Mouse (Mus musculus) kidney, postnatal 0 days (tissue): ENCODE measurements around the gene Rpl19. TPM values are rescaled to one million over a fixed set of nuclear protein-coding genes. Genes with fewer than 3 reads are reported as not detected.

ENCODE experiments used
- ATAC-seq: fragments of 200-750 bp; cut with Nextera tagmentation; replicated peaks from 2 replicates; pipeline ENCODE4 v1.8.0; 2017; ENCODE audit warnings: low read depth, moderate number of reproducible peaks, moderate TSS enrichment, moderate library complexity; ENCODE audit not compliant: low FRiP score
- DNase-seq: peaks from one replicate; pipeline ENCODE4 v3.0.0-alpha.2; 2016; ENCODE audit warnings: low spot score
- H3K27ac ChIP-seq: fragments of 300-500 bp; sonication (generic); 2 replicates; pipeline ENCODE4 v1.5.1; 2014; ENCODE audit warnings: mild to moderate bottlenecking
- H3K27me3 ChIP-seq: fragments of 300-500 bp; sonication (generic); 2 replicates; pipeline ENCODE4 v1.6.1; 2014; ENCODE audit warnings: low read length, mixed read lengths; ENCODE audit not compliant: insufficient read depth
- H3K36me3 ChIP-seq: fragments of 300-500 bp; sonication (generic); 2 replicates; pipeline ENCODE4 v1.6.1; 2014; ENCODE audit warnings: low read length, mixed read lengths; ENCODE audit not compliant: insufficient read depth
- H3K4me1 ChIP-seq: fragments of 300-500 bp; sonication (generic); replicated peaks from 2 replicates; pipeline ENCODE4 v1.6.1; 2014; ENCODE audit warnings: antibody characterized with exemption, low read length, mixed read lengths; ENCODE audit not compliant: insufficient read depth
- H3K4me2 ChIP-seq: fragments of 300-500 bp; sonication (generic); 2 replicates; pipeline ENCODE4 v1.6.1; 2014; ENCODE audit warnings: mild to moderate bottlenecking, low read length, moderate library complexity, mixed read lengths
- H3K4me3 ChIP-seq: fragments of 300-500 bp; sonication (generic); replicated peaks from 2 replicates; pipeline ENCODE4 v1.5.1; 2014; ENCODE audit warnings: low read depth, low read length
- H3K9ac ChIP-seq: fragments of 300-500 bp; sonication (generic); 2 replicates; pipeline ENCODE4 v1.6.1; 2014; ENCODE audit warnings: low read depth, low read length
- H3K9me3 ChIP-seq: fragments of 300-500 bp; sonication (generic); replicated peaks from 2 replicates; pipeline ENCODE4 v1.6.1; 2016; ENCODE audit warnings: low read length, inconsistent platforms, mixed read lengths
- CTCF ChIP-seq: IDR thresholded peaks from 2 replicates; pipeline ENCODE4 v1.5.1; 2016; ENCODE audit warnings: antibody characterized with exemption, low read depth, mild to moderate bottlenecking, moderate library complexity
- WGBS: fragments of 180-500 bp; shearing (Covaris S2); extraction: QIAGEN DNeasy Blood & Tissue Kit; methylation state at CpG from one replicate; pipeline ENCODE4 v1.1.7; 2014; 5-methylcytosine and 5-hydroxymethylcytosine counted together
- polyA plus RNA-seq: library from polyadenylated mRNA; unstranded; fragments of >200 nt; fragmentation: Nextera tagmentation; extraction: Ambion mirVana; gene quantifications from 2 replicates; pipeline ENCODE4 v1.2.1, GENCODE M21; 2015

Gene Rpl19
- polyA plus RNA-seq, 1 experiment from 2014 or later, result 1,182 TPM

DNA sequence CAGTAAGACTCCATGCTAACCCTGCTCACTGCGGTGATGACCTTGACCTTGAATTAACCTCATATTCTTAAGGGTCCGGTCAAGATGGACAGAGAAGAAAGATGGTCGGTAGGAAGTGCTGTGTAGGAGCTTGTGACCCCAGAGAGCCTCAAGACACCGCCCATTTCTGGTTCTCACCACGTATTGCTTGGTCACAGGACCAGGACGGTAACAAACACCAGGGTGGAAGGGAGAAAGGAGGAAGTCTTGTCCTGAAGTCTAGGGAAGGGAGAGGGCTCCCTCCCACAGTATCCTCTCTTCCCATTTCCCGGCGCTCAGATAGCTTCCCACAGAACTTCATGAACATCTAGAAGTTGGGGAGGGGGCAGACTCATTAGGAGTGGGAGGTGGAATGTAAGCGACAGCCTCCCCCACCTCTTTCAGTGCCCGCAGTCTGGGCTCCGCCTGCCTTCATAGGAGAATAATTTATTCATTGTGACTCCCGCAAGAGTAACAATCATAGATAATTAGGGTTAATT is 25.2 kb downstream of the Rpl19 start:
- no peaks in the 10 kb centered on the region for H3K9me3 ChIP-seq
- H3K27me3 ChIP-seq, result peaks cover 14% of the 10 kb centered on the region
- H3K4me1 ChIP-seq, result peaks cover 11% of the 10 kb centered on the region
- H3K4me2 ChIP-seq, result peak overlapping the region; percentile 81
- TF ChIP-seq CTCF, result no peak
- DNase-seq, result peak; percentile 65
- H3K27ac ChIP-seq, result no peak overlapping the region
- H3K9ac ChIP-seq, result no peak overlapping the region
- peak overlapping the region; percentile 44 for H3K4me3 ChIP-seq
- WGBS, result 10% methylated on average over 12 of the region's 12 CpGs
- ATAC-seq, result no peak
- no peaks in the 10 kb centered on the region for H3K36me3 ChIP-seq

DNA sequence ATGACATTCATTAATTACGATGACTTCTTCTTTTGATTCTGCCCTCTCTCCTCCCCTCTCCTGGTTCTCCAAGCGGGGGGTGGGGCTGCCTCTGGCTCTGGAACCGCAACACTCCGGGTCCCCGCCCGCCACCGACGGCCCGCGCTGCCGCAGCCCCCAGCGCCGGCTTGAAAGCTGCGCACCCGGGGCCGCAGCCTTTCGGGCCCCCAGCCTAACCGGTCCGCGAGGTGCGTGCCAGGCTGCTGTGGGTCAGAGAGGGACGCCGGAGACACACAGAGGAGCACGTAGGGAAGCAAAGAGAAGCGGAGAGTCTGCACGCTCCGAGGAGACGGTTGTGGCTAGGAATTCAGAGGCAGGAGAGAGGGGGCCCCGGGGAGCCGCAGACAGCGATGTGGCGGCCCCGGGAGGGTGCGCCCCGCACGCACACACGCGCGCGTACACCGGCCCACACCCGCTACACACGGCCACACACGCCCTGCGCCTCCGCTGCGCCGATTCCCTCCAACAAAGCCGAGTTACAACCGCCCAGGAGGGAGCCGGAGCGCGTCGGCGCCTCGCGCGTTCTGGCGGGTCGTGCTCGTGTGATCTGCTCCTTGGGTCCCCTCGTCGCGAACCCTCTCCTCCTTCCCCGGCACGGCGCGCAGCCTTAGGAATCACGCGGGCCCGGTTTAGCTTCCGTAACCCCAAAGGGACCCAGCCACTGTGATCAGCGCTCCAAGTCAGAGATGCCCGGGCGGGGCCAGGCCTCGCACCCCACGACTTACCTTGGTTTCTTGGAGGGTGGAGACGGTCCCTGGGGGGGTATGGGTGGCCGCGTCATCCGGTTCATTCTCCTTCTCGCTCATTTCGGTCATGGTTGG is 25.8 kb downstream of the Rpl19 start:
- Histone ChIP-seq H3K9ac (peak overlapping the region; percentile 50), H3K4me2 (peak overlapping the region; percentile 81), H3K27ac (0 out of 2 replicates have a peak overlapping the region, but pooled peaks have one; percentile 2), H3K4me3 (peak overlapping the region; percentile 44), H3K9me3 (no peaks in the 10 kb centered on the region), H3K27me3 (peaks cover 14% of the 10 kb centered on the region), H3K36me3 (no peaks in the 10 kb centered on the region), H3K4me1 (peaks cover 11% of the 10 kb centered on the region)
- WGBS, result under 1% methylated on average over 80 of the region's 83 CpGs
- 0 out of 2 replicates have a peak, but pooled peaks have one; percentile 9 for ATAC-seq
- TF ChIP-seq CTCF, result no peak
- DNase-seq, result no peak

DNA sequence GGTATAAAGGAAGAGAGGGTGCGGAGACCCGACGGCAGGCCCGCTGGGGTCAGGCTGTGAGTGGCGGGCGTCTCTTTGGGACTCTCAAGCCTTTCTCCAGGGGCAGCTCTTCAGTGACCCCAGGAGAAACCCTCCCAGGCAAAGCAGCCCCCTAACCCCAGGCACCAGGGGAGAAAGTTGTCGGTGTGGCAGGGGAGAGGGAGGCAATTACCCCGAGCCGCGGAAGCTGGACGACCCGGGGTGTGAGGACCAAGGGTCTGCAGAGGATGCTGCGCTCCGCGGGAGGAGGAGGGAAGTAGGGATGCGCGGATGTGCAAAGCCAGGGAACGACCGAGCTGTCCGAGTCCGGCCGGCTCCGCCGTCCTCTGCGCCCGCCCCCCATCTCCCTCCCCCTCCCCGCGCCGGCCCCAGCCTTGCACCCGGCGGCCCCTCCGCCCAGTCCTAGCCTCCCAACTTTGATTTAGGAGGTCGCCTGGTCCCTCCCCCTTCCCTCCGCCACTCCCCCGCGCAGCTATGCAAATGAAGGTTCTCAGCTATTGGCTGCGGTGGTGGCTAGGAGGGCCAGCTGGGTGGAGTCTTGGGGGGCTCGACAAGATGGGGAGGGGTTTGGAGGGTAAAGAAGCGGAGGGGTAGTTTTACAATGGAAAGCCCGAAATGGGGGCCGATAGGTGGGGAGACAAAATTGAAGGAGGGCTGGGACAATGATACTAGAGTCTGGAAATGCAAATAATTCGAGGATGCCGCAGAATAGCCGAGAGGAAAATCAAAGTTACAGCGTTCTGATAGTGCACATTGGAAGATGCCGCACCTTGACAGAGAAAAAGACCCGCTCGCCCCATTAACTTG is 26.7 kb downstream of the Rpl19 start, which contains the start of gene Stac2:
TSS of gene Stac2 (minus strand) at position 474 of the 846 bp plus-strand sequence.
- H3K4me1 ChIP-seq, result peaks cover 11% of the 10 kb centered on the region

DNA sequence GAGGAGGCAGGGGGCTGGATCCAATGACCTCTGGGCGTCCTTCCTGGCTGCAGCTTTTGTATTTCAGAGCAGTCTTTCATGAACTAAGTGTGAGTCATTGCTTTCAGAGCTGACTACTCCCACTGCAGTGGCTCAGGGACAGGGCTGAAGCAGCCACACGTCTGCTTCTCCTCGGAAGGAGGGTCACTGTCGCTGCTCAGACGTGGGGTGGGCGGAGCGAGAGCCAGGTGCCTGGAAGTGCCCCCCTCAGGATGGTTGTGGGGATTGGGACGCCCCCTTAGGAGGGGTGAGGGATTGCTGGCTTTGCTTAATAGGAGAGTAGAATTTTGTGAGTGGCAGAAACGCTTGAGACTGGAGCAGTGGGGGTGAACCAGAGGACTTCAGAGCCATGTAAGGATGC is 31.0 kb downstream of the Rpl19 start:
- Histone ChIP-seq H3K9me3 (no peaks in the 10 kb centered on the region), H3K27me3 (0 out of 2 replicates have a peak, but pooled peaks cover 3% of the 10 kb centered on the region), H3K4me3 (no peak overlapping the region), H3K9ac (no peak overlapping the region), H3K4me2 (no peak overlapping the region), H3K36me3 (no peaks in the 10 kb centered on the region), H3K4me1 (no peaks in the 10 kb centered on the region; the same call in 1 of the 2 replicates), H3K27ac (no peak overlapping the region)
- DNase-seq, result no peak
- WGBS, result 17% methylated on average over 9 of the region's 9 CpGs
- peak; percentile 6; the same call in 1 of the 2 replicates for TF ChIP-seq CTCF
- ATAC-seq, result no peak

More for the DNA sequence above, 26.7 kb downstream of the Rpl19 start, which contains the start of gene Stac2:
- Histone ChIP-seq H3K27ac (0 out of 2 replicates have a peak within 1 kb of the TSS, but pooled peaks have one; percentile 2), H3K9me3 (no peaks in the 10 kb centered on the region), H3K27me3 (peaks cover 14% of the 10 kb centered on the region), H3K9ac (peak within 1 kb of the TSS; percentile 50), H3K4me2 (peak within 1 kb of the TSS; percentile 81), H3K4me3 (peak within 1 kb of the TSS; percentile 44), H3K36me3 (no peaks in the 10 kb centered on the region)
- TF ChIP-seq CTCF, result no peak
- 1% methylated on average over 43 of the region's 48 CpGs for WGBS
- ATAC-seq, result peak; percentile 79
- peak; percentile 94 for DNase-seq

DNA sequence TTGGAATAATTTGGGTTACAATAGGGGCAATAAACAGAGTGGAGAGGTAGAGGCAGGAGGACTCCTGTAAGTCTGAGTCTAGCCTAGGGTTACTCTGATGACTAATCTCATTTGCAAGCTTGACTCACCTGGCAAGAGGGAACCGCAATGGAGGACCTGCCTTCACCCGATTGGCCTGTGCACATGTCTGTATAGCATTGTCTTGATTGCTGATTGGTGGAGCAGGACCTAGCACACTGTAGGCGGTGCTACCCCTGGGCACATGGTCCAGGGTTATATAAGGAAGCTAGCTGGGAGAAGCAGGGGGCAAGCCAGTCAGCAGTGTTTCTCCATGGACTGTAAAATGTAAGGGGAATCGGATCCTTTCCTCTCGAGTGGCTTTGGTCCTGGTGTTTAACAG is 31.5 kb downstream of the Rpl19 start:
- WGBS, result 81% methylated on average over 5 of the region's 5 CpGs
- H3K4me2 ChIP-seq, result no peak overlapping the region
- no peaks in the 10 kb centered on the region; the same call in 1 of the 2 replicates for H3K4me1 ChIP-seq
- DNase-seq, result peak; percentile 49
- H3K27ac ChIP-seq, result no peak overlapping the region
- peak; percentile 55; the same call in 1 of the 2 replicates for ATAC-seq
- no peak overlapping the region for H3K9ac ChIP-seq
- H3K4me3 ChIP-seq, result no peak overlapping the region
- H3K27me3 ChIP-seq, result no peaks in the 10 kb centered on the region
- no peaks in the 10 kb centered on the region for H3K9me3 ChIP-seq
- TF ChIP-seq CTCF, result no peak
- no peaks in the 10 kb centered on the region for H3K36me3 ChIP-seq

DNA sequence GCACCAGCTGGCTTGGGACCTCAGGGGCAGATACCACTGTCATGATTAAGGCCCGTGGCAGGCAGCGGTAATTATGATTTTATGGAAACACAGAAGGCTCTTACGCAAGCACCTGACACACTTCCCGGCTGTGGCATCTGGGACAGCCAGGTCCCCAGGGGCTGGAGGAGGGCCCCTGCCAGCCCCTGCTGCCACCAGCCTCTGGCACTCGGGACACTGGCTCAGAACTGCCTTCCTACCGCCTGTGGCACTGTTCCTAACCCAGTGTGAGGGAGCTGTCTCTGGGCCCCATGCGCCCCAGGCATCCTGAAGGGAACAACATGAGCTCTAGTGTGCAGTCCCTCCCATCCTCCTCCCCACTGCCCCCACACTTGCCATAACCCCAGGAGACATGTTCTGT is 33.2 kb downstream of the Rpl19 start:
- ATAC-seq (no peak), DNase-seq (no peak)
- H3K4me3 ChIP-seq, result no peak overlapping the region
- WGBS, result 61% methylated on average over 7 of the region's 7 CpGs
- no peaks in the 10 kb centered on the region for H3K36me3 ChIP-seq
- no peak overlapping the region for H3K9ac ChIP-seq
- no peak overlapping the region for H3K27ac ChIP-seq
- H3K27me3 ChIP-seq, result no peaks in the 10 kb centered on the region
- no peaks in the 10 kb centered on the region for H3K4me1 ChIP-seq
- H3K4me2 ChIP-seq, result no peak overlapping the region
- no peak for TF ChIP-seq CTCF
- H3K9me3 ChIP-seq, result no peaks in the 10 kb centered on the region
